Mouse (Mus musculus) liver, postnatal 0 days (tissue): ENCODE results near the gene Krt17. TPM values are rescaled to one million over a fixed set of nuclear protein-coding genes. Genes with fewer than 3 reads are reported as not detected.
A peak's percentile ranks its signal among the peaks of the same experiment; 100 is the strongest.

Experiments
- ATAC-seq: fragments of 200-750 bp; cut with Nextera tagmentation; 2 replicates; pipeline ENCODE4 v1.8.0; 2017; ENCODE audit warnings: mild to moderate bottlenecking, moderate library complexity
- DNase-seq: peaks from one replicate; pipeline ENCODE4 v3.0.0-alpha.2; 2016
- H3K27ac ChIP-seq: fragments of 300-500 bp; sonication (generic); 2 replicates; pipeline ENCODE4 v1.5.1; 2014; ENCODE audit warnings: antibody characterized with exemption, moderate library complexity, mild to moderate bottlenecking, low read depth
- H3K27me3 ChIP-seq: fragments of 300-500 bp; sonication (generic); 2 replicates; pipeline ENCODE4 v1.6.1; 2014; ENCODE audit warnings: low read length, control low read depth, mixed read lengths; ENCODE audit not compliant: insufficient read depth
- H3K36me3 ChIP-seq: fragments of 300-500 bp; sonication (generic); replicated peaks from 2 replicates; pipeline ENCODE4 v1.6.1; 2014; ENCODE audit warnings: mild to moderate bottlenecking, control low read depth, low read length, moderate library complexity, mixed read lengths; ENCODE audit not compliant: insufficient read depth
- H3K4me1 ChIP-seq: fragments of 300-500 bp; sonication (generic); 2 replicates; pipeline ENCODE4 v1.6.1; 2014; ENCODE audit warnings: antibody characterized with exemption, mild to moderate bottlenecking, control low read depth; ENCODE audit not compliant: insufficient read depth
- H3K4me2 ChIP-seq: fragments of 300-500 bp; sonication (generic); 2 replicates; pipeline ENCODE4 v1.6.1; 2014; ENCODE audit warnings: low read depth, mild to moderate bottlenecking, low read length, moderate library complexity, mixed read lengths
- H3K4me3 ChIP-seq: fragments of 300-500 bp; sonication (generic); 2 replicates; pipeline ENCODE4 v1.5.1; 2014; ENCODE audit warnings: low read depth, low read length
- H3K9ac ChIP-seq: fragments of 300-500 bp; sonication (generic); replicated peaks from 2 replicates; pipeline ENCODE4 v1.6.1; 2014; ENCODE audit warnings: mild to moderate bottlenecking, moderate library complexity
- H3K9me3 ChIP-seq: fragments of 300-500 bp; sonication (generic); 2 replicates; pipeline ENCODE4 v1.6.1; 2016; ENCODE audit warnings: mild to moderate bottlenecking, control low read depth, low read length, mixed read lengths
- CTCF ChIP-seq: sonication (generic); IDR thresholded peaks from 2 replicates; pipeline ENCODE4 v1.5.1; 2016; ENCODE audit warnings: antibody characterized with exemption, low read depth
- EP300 ChIP-seq: IDR thresholded peaks from 2 replicates; pipeline ENCODE4 v1.6.1; 2016; ENCODE audit warnings: antibody characterized with exemption, low read depth, mild to moderate bottlenecking
- WGBS: fragments of 180-500 bp; shearing (Covaris S2); extraction: QIAGEN DNeasy Blood & Tissue Kit; methylation state at CpG from one replicate; pipeline ENCODE4 v1.1.7; 2014; ENCODE audit not compliant: insufficient replicate concordance; 5-methylcytosine and 5-hydroxymethylcytosine counted together
- polyA plus RNA-seq: library from polyadenylated mRNA; unstranded; fragments of >200 nt; fragmentation: Nextera tagmentation; extraction: Ambion mirVana; gene quantifications from 2 replicates; pipeline ENCODE4 v1.2.1, GENCODE M21; 2015

Gene Krt17
- polyA plus RNA-seq, 1 experiment from 2014 or later = 0.09 TPM

DNA sequence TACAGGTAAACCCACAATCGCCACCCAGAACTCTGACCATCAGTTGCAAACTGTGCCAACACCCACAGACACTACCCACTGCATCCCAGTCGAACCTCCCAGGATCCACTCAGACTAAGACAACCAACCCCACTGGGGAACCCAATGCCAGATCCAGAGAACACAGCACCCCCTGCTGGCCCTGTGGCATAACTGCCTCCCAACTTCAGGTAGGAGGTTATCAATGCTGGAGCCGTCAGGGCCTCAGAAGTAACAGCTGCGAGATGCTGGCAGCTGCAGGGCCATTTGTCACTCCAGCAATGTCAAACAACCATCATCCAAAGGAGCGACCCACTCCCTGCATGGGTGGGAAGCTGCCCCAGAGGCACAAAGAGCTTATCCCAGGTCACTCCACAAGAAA is 37.0 kb upstream of the Krt17 start:
- no peak overlapping the region for H3K4me3 ChIP-seq
- H3K4me1 ChIP-seq = 0 out of 2 replicates have a peak, but pooled peaks cover 3% of the 10 kb centered on the region
- ATAC-seq (0 out of 2 replicates have a peak, but pooled peaks have one; percentile 22), DNase-seq (peak; percentile 48)
- H3K27me3 ChIP-seq = no peaks in the 10 kb centered on the region
- WGBS = 31% methylated on average over 5 of the region's 5 CpGs
- no peak overlapping the region for H3K27ac ChIP-seq
- peak; percentile 69 for TF ChIP-seq CTCF
- no peak for TF ChIP-seq EP300
- H3K36me3 ChIP-seq = no peaks in the 10 kb centered on the region
- H3K9me3 ChIP-seq = no peaks in the 10 kb centered on the region
- peak overlapping the region; percentile 47; the same call in 1 of the 2 replicates for H3K4me2 ChIP-seq
- H3K9ac ChIP-seq = no peak overlapping the region

DNA sequence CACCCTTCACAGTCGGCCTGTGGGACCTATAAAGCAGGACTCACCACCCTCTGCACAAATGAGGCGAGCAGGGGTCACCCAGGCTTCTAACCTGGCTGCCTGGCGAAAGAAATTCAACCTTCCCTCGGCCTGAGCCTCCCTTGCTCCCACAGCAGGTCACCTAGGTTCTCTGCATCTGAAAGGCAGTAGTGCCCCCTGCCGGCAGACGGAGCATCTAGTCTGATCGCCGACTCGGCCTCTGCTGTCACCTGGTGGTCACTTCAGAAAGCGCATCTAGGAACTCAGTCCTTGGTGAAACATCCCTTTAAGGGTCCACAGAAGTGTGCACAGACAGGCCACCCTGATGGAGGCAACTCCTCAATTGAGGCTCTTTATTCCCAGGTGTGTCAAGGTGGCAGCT is 34.5 kb upstream of the Krt17 start:
- Histone ChIP-seq H3K27me3 (no peaks in the 10 kb centered on the region), H3K4me3 (no peak overlapping the region), H3K9ac (no peak overlapping the region), H3K36me3 (no peaks in the 10 kb centered on the region), H3K27ac (no peak overlapping the region), H3K4me2 (no peak overlapping the region), H3K9me3 (no peaks in the 10 kb centered on the region), H3K4me1 (0 out of 2 replicates have a peak, but pooled peaks cover 3% of the 10 kb centered on the region)
- TF ChIP-seq CTCF (peak; percentile 100), EP300 (no peak)
- ATAC-seq = peak; percentile 64
- 6% methylated on average over 10 of the region's 10 CpGs for WGBS
- DNase-seq = peak; percentile 91

DNA sequence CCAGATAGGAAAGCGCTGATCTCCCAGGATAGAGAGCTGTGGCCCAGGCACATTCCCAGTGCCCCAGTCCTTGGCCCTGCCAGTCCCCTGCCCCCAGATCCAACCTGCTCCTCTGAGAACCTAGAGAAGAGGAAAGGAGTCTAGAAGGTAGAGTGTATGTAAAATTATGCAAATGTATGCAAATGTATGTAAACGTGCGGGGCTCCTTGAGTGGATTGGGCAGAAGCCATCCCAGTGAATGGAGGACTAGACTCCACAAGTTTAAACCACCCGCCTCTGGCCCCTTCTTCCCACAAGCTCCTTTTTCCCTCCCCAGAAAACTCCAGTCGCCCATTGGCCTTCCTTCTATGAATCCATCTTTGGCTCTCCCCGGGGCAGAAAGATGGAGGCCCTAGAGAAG is 32.1 kb upstream of the Krt17 start:
- TF ChIP-seq CTCF = no peak
- TF ChIP-seq EP300 = no peak
- H3K9me3 ChIP-seq = no peaks in the 10 kb centered on the region
- no peak overlapping the region for H3K9ac ChIP-seq
- no peak overlapping the region for H3K4me2 ChIP-seq
- DNase-seq (no peak), ATAC-seq (no peak)
- H3K27me3 ChIP-seq = no peaks in the 10 kb centered on the region
- H3K27ac ChIP-seq = no peak overlapping the region
- H3K4me3 ChIP-seq = no peak overlapping the region
- H3K36me3 ChIP-seq = no peaks in the 10 kb centered on the region
- WGBS = 60% methylated on average over 6 of the region's 6 CpGs
- 0 out of 2 replicates have a peak, but pooled peaks cover under 1% of the 10 kb centered on the region for H3K4me1 ChIP-seq

DNA sequence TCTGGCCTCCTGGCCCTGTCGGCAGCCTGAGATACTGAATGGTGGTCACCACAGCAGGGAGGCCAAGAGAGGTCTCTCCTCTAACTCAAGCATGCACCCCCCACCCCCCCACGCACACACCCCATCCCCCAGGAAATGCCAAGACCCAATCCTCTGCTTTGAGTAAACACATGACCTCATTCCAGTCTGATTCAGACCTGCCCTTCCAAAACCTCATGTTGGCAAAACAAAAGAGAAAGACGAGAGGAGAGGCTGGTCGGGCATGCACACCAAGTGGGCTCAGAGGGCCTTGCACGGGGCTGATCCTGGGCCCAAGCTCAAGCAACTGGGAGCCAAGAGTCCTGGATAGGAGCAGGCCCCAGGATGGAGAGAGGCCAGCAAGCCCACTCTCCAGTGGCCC is 29.4 kb upstream of the Krt17 start:
- DNase-seq (no peak), ATAC-seq (no peak)
- Histone ChIP-seq H3K36me3 (no peaks in the 10 kb centered on the region), H3K9me3 (no peaks in the 10 kb centered on the region), H3K4me3 (no peak overlapping the region), H3K4me2 (no peak overlapping the region), H3K27me3 (no peaks in the 10 kb centered on the region), H3K27ac (no peak overlapping the region), H3K4me1 (no peaks in the 10 kb centered on the region), H3K9ac (no peak overlapping the region)
- no peak for TF ChIP-seq CTCF
- no peak for TF ChIP-seq EP300
- 58% methylated on average over 5 of the region's 5 CpGs for WGBS

DNA sequence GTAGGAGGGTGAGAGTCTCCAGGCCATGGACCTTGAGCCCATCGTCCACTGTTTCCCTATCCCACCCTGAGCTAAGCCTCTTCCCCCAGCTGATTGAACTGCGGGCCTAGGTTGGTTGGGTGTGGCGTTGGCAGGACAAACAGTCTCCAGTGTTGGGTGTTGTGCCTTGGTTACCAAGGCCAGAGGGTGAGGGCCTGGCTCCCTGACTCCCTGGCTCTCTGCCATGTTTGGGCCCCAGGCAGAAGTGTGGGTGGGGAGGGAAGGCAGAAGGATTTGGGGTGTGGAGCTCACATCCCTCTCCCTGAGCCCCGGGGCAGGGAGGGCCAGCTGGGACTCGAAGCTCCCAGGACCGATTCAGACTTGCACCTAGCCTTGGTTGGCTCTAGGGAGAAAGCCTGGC is 28.1 kb upstream of the Krt17 start:
- Histone ChIP-seq H3K36me3 (no peaks in the 10 kb centered on the region), H3K4me2 (no peak overlapping the region), H3K27ac (no peak overlapping the region), H3K9ac (no peak overlapping the region), H3K4me1 (no peaks in the 10 kb centered on the region), H3K27me3 (no peaks in the 10 kb centered on the region), H3K9me3 (no peaks in the 10 kb centered on the region), H3K4me3 (no peak overlapping the region)
- WGBS = 73% methylated on average over 6 of the region's 6 CpGs
- ATAC-seq = no peak
- no peak for DNase-seq
- TF ChIP-seq EP300 = no peak

DNA sequence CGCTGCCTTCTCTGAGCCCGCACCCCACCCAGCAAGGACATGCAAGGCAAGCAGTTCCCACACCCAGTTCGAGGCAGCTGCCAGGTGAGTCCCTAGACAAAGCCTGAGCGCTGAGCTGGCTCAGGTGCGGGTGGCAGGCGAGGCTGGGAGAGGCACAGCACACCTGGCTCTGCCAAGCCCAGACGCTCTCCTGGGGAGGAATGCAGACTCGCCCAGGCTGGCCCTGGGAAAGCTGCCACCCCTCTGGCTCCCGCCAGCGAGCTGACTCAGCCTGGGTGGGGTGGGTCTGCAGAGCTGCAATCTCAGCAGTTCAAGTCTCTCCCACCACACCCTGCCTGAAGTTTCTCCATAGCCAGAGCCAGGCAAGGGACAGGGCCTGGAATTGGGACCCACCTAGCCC is 26.2 kb upstream of the Krt17 start:
- Histone ChIP-seq H3K27ac (no peak overlapping the region), H3K9me3 (no peaks in the 10 kb centered on the region), H3K36me3 (no peaks in the 10 kb centered on the region), H3K4me1 (no peaks in the 10 kb centered on the region), H3K9ac (no peak overlapping the region), H3K4me3 (no peak overlapping the region), H3K4me2 (no peak overlapping the region), H3K27me3 (no peaks in the 10 kb centered on the region)
- ATAC-seq (no peak), DNase-seq (no peak)
- no peak for TF ChIP-seq CTCF
- TF ChIP-seq EP300 = no peak
- WGBS = 60% methylated on average over 10 of the region's 10 CpGs

DNA sequence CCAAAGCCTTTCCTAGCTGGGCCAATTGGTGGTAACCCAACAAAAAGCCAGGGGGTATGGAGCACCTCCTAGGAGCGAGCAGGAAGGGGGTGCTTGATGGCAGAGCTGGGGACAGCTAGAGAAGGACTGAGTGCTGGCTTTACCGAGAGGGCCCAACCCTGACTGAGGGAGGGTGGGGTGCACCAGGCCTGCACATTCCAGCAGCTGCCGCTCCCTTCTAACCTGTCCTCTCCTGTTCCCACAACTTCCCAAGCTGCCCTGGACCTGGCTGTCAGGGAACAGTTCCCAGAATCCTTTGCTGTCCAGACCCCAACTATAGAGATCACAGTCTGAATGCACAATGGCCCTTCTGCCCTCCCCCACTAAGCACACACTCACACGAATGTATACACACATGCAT is 24.2 kb upstream of the Krt17 start:
- no peaks in the 10 kb centered on the region for H3K36me3 ChIP-seq
- H3K9me3 ChIP-seq = no peaks in the 10 kb centered on the region
- no peaks in the 10 kb centered on the region for H3K4me1 ChIP-seq
- TF ChIP-seq CTCF (no peak), EP300 (no peak)
- no peak overlapping the region for H3K9ac ChIP-seq
- no peaks in the 10 kb centered on the region for H3K27me3 ChIP-seq
- no peak overlapping the region for H3K4me2 ChIP-seq
- H3K27ac ChIP-seq = no peak overlapping the region
- DNase-seq (no peak), ATAC-seq (no peak)
- H3K4me3 ChIP-seq = no peak overlapping the region
- 75% methylated on average over 4 of the region's 4 CpGs for WGBS
